Mouse (Mus musculus): Measurements from ENCODE around the gene Actb.

DNA sequence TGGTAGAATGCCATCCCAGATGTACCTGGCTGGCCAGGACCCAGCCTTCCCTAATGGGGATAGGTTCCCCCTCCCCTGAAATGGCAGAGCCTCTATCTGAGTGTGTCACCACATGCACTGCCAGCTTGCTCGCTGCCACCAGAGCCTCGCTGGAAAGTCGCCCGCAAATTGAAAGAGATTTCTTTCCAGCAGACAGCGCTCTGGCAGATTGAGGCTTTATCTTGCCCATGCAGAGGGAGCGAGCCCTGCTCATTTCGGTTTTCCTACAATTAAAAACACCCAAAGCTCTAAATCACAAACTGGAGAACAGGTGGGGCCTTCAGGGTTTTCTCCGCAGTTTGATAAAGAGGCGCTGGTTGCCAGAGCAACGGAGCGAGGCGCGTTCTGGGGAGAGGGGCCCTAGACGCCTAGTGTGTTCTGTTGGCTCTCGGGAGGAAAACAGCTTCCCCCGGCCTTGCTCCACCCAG is 48.8 kb downstream of the Actb start:
- TF ChIP-seq MAX (IDR thresholded peaks at IDR 0.05; ENCODE audit: low read length) = no peak
- TF ChIP-seq POLR2A (IDR thresholded peaks at IDR 0.05; ENCODE audit: control insufficient read depth in 1 of 2, insufficient read depth in 1 of 2, low read depth in 1 of 2, low read length in 2 of 2, poor library complexity in 1 of 2) = no peak
- TF ChIP-seq MYB (IDR thresholded peaks at IDR 0.05; ENCODE audit: low read depth, low read length) = no peak
- no peak for TF ChIP-seq CTCF (IDR thresholded peaks at IDR 0.05 in 2 of 3, conservative IDR thresholded peaks at IDR 0.05 in 1 of 3; ENCODE audit: control insufficient read depth in 1 of 3, insufficient read depth in 1 of 3, low read depth in 2 of 3, low read length in 3 of 3, poor library complexity in 1 of 3, severe bottlenecking in 1 of 3)
- peak in 1 of 2 experiments; percentile 66; a peak in 2 of 4 replicates for TF ChIP-seq EP300 (IDR thresholded peaks at IDR 0.05; ENCODE audit: low read depth in 1 of 2, low read length in 2 of 2)

All from MEL (cell line).